Mouse (Mus musculus) heart, postnatal 0 days (tissue): Measurements from ENCODE around the gene Psmd7.

ENCODE experiments used
- CTCF ChIP-seq: IDR thresholded peaks from 2 replicates; pipeline ENCODE4 v1.5.1; 2016; ENCODE audit warnings: antibody characterized with exemption, control low read depth, low read depth
- EP300 ChIP-seq: IDR thresholded peaks from 2 replicates; pipeline ENCODE4 v1.6.1; 2016; ENCODE audit warnings: antibody characterized with exemption, low read depth

DNA sequence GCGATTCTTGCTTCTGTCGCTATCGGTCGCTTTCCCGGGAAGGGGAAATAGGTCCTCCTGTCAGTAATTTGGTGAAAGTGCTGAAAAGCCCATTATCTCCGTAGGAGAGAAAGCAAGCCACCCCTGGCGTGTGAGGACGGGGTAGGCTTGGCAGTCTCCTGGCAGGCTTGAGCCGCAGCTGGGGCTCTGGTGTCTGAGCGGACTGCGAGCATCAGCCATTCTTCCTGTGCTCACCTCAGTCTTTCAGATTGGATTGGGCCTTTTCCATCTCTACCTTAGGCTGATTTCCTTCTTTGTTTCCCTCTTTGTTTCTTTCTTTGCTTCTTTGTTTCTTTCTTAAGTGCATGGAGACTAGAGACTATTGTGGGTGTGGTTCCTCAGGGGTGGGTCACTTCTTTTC is 22.6 kb upstream of the Psmd7 start:
- TF ChIP-seq CTCF (no peak), EP300 (no peak)
